Mouse (Mus musculus) limb, embryonic 14.5 days (tissue): ENCODE data around the gene Gif. TPM values are rescaled to one million over a fixed set of nuclear protein-coding genes. Genes with fewer than 3 reads are reported as not detected.

Experiments
- ATAC-seq: fragments of 200-750 bp; cut with Nextera tagmentation; 2 replicates; pipeline ENCODE4 v1.8.0; 2017; ENCODE audit warnings: low read depth, moderate number of reproducible peaks, moderate TSS enrichment; ENCODE audit not compliant: low FRiP score
- DNase-seq: peaks from one replicate; pipeline ENCODE4 v3.0.0-alpha.2; 2015; ENCODE audit warnings: low spot score
- H3K27ac ChIP-seq: fragments of 300-500 bp; sonication (generic); replicated peaks from 2 replicates; pipeline ENCODE4 v1.5.1; 2014; ENCODE audit warnings: low read depth, mild to moderate bottlenecking, low read length, moderate library complexity, mixed read lengths
- H3K27me3 ChIP-seq: fragments of 300-500 bp; sonication (generic); 2 replicates; pipeline ENCODE4 v1.6.1; 2014; ENCODE audit warnings: low read length, mixed read lengths; ENCODE audit not compliant: control insufficient read depth, insufficient read depth
- H3K36me3 ChIP-seq: fragments of 300-500 bp; sonication (generic); 2 replicates; pipeline ENCODE4 v1.6.1; 2014; ENCODE audit warnings: mild to moderate bottlenecking, low read length, moderate library complexity, mixed read lengths; ENCODE audit not compliant: control insufficient read depth, insufficient read depth
- H3K4me1 ChIP-seq: fragments of 300-500 bp; sonication (generic); 2 replicates; pipeline ENCODE4 v1.6.1; 2014; ENCODE audit warnings: antibody characterized with exemption, low read length, mixed read lengths; ENCODE audit not compliant: control insufficient read depth, insufficient read depth
- H3K4me2 ChIP-seq: fragments of 300-500 bp; sonication (generic); replicated peaks from 2 replicates; pipeline ENCODE4 v1.6.1; 2014; ENCODE audit warnings: low read depth, mild to moderate bottlenecking, low read length, moderate library complexity; ENCODE audit not compliant: severe bottlenecking
- H3K4me3 ChIP-seq: fragments of 300-500 bp; sonication (generic); replicated peaks from 2 replicates; pipeline ENCODE4 v1.5.1; 2014; ENCODE audit warnings: low read length
- H3K9ac ChIP-seq: fragments of 300-500 bp; sonication (generic); 2 replicates; pipeline ENCODE4 v1.6.1; 2014; ENCODE audit warnings: mild to moderate bottlenecking, low read depth, low read length, moderate library complexity; ENCODE audit not compliant: severe bottlenecking
- H3K9me3 ChIP-seq: fragments of 300-500 bp; sonication (generic); 2 replicates; pipeline ENCODE4 v1.6.1; 2016; ENCODE audit warnings: low read length; ENCODE audit not compliant: control insufficient read depth
- POLR2A ChIP-seq: fragments of 200-500 bp; IDR thresholded peaks from 2 replicates; pipeline ENCODE4 v1.8.0; 2012; ENCODE audit warnings: inconsistent platforms, mild to moderate bottlenecking, moderate library complexity, borderline replicate concordance; ENCODE audit not compliant: insufficient read depth, insufficient read length; ENCODE audit errors: extremely low read depth
- WGBS: fragments of 180-500 bp; shearing (Covaris S2); extraction: QIAGEN DNeasy Blood & Tissue Kit; methylation state at CpG from one replicate; pipeline ENCODE4 v1.1.7; 2014; 5-methylcytosine and 5-hydroxymethylcytosine counted together
- polyA plus RNA-seq, 2 experiments: library from polyadenylated mRNA; depleted of rRNA in 1 of 2; stranded (reverse) in 1 of 2; unstranded in 1 of 2; fragments of >200 nt; fragmentation: Nextera tagmentation in 1 of 2; extraction: Ambion mirVana in 1 of 2; gene quantifications; 2 replicates each; pipeline versions ENCODE4 v1.2.1 to v1.2.3; 2012 to 2014

The Gif gene
- polyA plus RNA-seq, 2 experiments: not detected

DNA sequence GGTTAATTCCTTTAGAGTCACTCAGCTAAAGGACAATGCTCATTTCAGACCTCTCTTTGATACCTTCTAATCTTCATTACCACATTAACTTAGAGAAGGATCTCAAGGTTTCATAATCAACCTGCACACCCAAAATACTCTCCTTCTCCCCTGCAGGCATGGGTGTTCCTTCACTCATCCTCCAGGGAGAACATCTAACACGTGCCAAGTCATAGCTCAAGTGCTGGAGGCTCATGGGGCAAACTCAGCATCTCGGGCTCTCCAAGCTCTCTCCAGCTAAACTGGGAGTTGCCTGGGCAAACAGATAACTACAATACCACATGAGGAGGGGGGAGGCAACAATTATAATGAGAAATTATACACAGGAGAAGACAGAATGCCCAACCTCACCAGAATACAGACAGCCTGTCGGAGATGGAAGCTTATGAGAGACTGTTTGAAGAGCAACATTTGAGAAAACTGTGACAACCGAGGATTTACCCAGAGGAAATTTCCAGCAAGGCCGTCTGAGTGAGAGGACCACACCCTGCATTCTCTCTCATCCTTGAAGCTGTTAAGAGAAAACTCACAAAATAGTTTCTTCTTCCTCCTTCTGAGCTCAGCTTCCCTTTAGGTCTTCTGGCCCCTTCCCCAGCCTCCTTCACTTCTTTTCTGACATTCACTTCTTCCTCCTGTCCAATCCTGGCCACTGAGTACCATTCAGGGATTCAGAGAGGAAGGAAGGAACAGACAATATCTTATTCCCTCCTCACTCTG lies 62.8 kb downstream of the Gif start:
- H3K9ac ChIP-seq: no peak overlapping the region
- DNase-seq: no peak
- no peak overlapping the region for H3K4me2 ChIP-seq
- no peak overlapping the region for H3K27ac ChIP-seq
- H3K9me3 ChIP-seq: no peaks in the 10 kb centered on the region
- TF ChIP-seq POLR2A: no peak
- H3K4me3 ChIP-seq: no peak overlapping the region
- 72% methylated on average over 5 of the region's 5 CpGs for WGBS
- 0 out of 2 replicates have a peak, but pooled peaks cover 3% of the 10 kb centered on the region for H3K27me3 ChIP-seq
- H3K4me1 ChIP-seq: no peaks in the 10 kb centered on the region
- no peak for ATAC-seq
- H3K36me3 ChIP-seq: no peaks in the 10 kb centered on the region

DNA sequence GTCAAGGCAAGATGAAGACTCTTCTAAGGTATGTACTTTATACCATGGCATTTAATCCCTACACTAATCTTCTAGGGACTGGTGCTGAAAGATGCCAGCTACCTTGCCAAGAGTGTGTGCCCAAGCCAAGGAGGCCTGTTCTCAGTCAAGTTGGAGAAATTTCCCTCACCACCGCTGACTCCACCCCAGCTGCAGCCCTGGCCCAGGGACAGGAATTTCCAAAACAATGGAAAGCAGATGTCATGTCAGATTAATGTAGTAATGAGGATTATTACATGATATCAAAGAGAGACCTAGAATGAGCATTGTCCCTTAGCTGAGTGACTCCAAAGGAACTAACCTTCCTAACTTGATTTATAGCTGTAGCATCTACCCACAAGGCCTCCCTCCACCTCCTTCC lies 63.5 kb downstream of the Gif start:
- H3K4me1 ChIP-seq: no peaks in the 10 kb centered on the region
- H3K36me3 ChIP-seq: no peaks in the 10 kb centered on the region
- H3K4me3 ChIP-seq: no peak overlapping the region
- no peaks in the 10 kb centered on the region for H3K9me3 ChIP-seq
- no peak for DNase-seq
- 0 out of 2 replicates have a peak, but pooled peaks cover 5% of the 10 kb centered on the region for H3K27me3 ChIP-seq
- 64% methylated on average over 1 of the region's 1 CpGs for WGBS
- no peak overlapping the region for H3K27ac ChIP-seq
- H3K9ac ChIP-seq: no peak overlapping the region
- no peak for ATAC-seq
- no peak for TF ChIP-seq POLR2A
- no peak overlapping the region for H3K4me2 ChIP-seq

DNA sequence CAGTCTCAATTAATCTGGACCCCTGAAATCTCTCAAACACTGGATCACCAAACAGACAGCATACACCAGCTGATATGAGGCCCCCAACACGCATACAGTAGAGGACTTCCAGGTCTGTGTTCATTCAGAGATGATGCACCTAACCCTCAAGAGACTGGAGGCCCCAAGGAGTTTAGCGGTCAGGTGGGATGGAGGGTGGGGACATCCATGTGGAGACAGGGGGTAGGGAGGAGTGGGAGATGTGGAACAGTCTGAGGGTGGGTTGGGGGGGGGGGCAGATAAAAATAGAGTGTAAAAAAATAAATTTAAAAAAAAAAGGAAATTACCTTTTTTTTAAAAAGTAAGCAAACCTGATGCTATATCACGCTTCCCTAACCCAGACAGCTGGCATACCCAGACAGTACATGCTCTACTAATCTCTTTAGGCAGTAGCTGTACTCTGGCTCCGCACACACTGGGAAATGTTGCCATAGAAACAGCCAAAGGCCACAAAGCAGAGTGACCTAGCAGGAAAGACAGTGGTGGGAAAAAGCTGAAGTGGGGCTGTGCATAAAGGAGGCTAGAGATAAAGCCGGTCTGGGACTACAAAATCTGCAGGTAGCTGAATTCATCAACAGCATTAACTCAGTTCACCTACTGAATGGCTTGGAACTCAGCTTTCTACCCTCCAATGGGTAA lies 64.5 kb downstream of the Gif start:
- no peak overlapping the region for H3K4me2 ChIP-seq
- H3K27ac ChIP-seq: no peak overlapping the region
- peaks cover 13% of the 10 kb centered on the region; the same call in 1 of the 2 replicates for H3K27me3 ChIP-seq
- no peaks in the 10 kb centered on the region for H3K36me3 ChIP-seq
- H3K9ac ChIP-seq: no peak overlapping the region
- no peak for DNase-seq
- H3K9me3 ChIP-seq: no peaks in the 10 kb centered on the region
- WGBS: 72% methylated on average over 5 of the region's 5 CpGs
- TF ChIP-seq POLR2A: no peak
- ATAC-seq: no peak
- H3K4me3 ChIP-seq: no peak overlapping the region
- H3K4me1 ChIP-seq: no peaks in the 10 kb centered on the region

Other genes starting within 250 kb of the Gif start
- gene Ms4a6b, start 231.0 kb upstream of the Gif start, polyA plus RNA-seq (2012; rRNA removed): 6.0 and 6.9 TPM in 2 replicates
- 9.4 and 10.0 TPM in 2 replicates for gene Ms4a6b, start 231.0 kb upstream of the Gif start, polyA plus RNA-seq (2014; fragmentation: Nextera tagmentation; extraction: Ambion mirVana)
- gene Ms4a4d, start 210.8 kb upstream of the Gif start, polyA plus RNA-seq (2012; rRNA removed): 0.83 and 0.97 TPM in 2 replicates
- gene Ms4a4d, start 210.8 kb upstream of the Gif start, polyA plus RNA-seq (2014; fragmentation: Nextera tagmentation; extraction: Ambion mirVana): 2.1 and 2.2 TPM in 2 replicates
- 5.3 and 5.4 TPM in 2 replicates for gene Ms4a6d, start 142.7 kb upstream of the Gif start, polyA plus RNA-seq (2012; rRNA removed)
- gene Ms4a6d, start 142.7 kb upstream of the Gif start, polyA plus RNA-seq (2014; fragmentation: Nextera tagmentation; extraction: Ambion mirVana): 7.4 TPM in 2 replicates
- gene Ms4a2, start 123.8 kb upstream of the Gif start, polyA plus RNA-seq (2012; rRNA removed): 0.99 and 1.5 TPM in 2 replicates
- 1.8 and 1.9 TPM in 2 replicates for gene Ms4a2, start 123.8 kb upstream of the Gif start, polyA plus RNA-seq (2014; fragmentation: Nextera tagmentation; extraction: Ambion mirVana)
- 0.13 TPM in 1 of 2 replicates, not detected in the other for gene Ms4a3, start 106.7 kb upstream of the Gif start, polyA plus RNA-seq (2012; rRNA removed)
- gene Ms4a3, start 106.7 kb upstream of the Gif start, polyA plus RNA-seq (2014; fragmentation: Nextera tagmentation; extraction: Ambion mirVana): 0.39 TPM in 1 of 2 replicates, not detected in the other
- not detected in 2 replicates for gene Oosp2, start 87.0 kb upstream of the Gif start, polyA plus RNA-seq (2012; rRNA removed)
- not detected in 2 replicates for gene Oosp2, start 87.0 kb upstream of the Gif start, polyA plus RNA-seq (2014; fragmentation: Nextera tagmentation; extraction: Ambion mirVana)
- not detected in 2 replicates for gene Oosp1, start 56.4 kb upstream of the Gif start, polyA plus RNA-seq (2012; rRNA removed)
- gene Oosp1, start 56.4 kb upstream of the Gif start, polyA plus RNA-seq (2014; fragmentation: Nextera tagmentation; extraction: Ambion mirVana): not detected in 2 replicates
- not detected in 2 replicates for gene Oosp3, start 50.5 kb upstream of the Gif start, polyA plus RNA-seq (2012; rRNA removed)
- gene Oosp3, start 50.5 kb upstream of the Gif start, polyA plus RNA-seq (2014; fragmentation: Nextera tagmentation; extraction: Ambion mirVana): not detected in 2 replicates
- gene Mrpl16, start 22.8 kb downstream of the Gif start, polyA plus RNA-seq (2012; rRNA removed): 19.0 and 30.3 TPM in 2 replicates
- gene Mrpl16, start 22.8 kb downstream of the Gif start, polyA plus RNA-seq (2014; fragmentation: Nextera tagmentation; extraction: Ambion mirVana): 49.4 and 50.7 TPM in 2 replicates
- gene Stx3, start 71.8 kb downstream of the Gif start, polyA plus RNA-seq (2012; rRNA removed): 3.9 and 5.2 TPM in 2 replicates
- gene Stx3, start 71.8 kb downstream of the Gif start, polyA plus RNA-seq (2014; fragmentation: Nextera tagmentation; extraction: Ambion mirVana): 6.7 and 7.9 TPM in 2 replicates
- gene Olfr1417, start 91.7 kb downstream of the Gif start, polyA plus RNA-seq (2012; rRNA removed): not detected in 2 replicates
- not detected in 2 replicates for gene Olfr1417, start 91.7 kb downstream of the Gif start, polyA plus RNA-seq (2014; fragmentation: Nextera tagmentation; extraction: Ambion mirVana)
- not detected in 2 replicates for gene Olfr1418, start 113.5 kb downstream of the Gif start, polyA plus RNA-seq (2012; rRNA removed)
- not detected in 2 replicates for gene Olfr1418, start 113.5 kb downstream of the Gif start, polyA plus RNA-seq (2014; fragmentation: Nextera tagmentation; extraction: Ambion mirVana)
- 0.06 TPM in 1 of 2 replicates, not detected in the other for gene Olfr1419, start 127.6 kb downstream of the Gif start, polyA plus RNA-seq (2012; rRNA removed)
- gene Olfr1419, start 127.6 kb downstream of the Gif start, polyA plus RNA-seq (2014; fragmentation: Nextera tagmentation; extraction: Ambion mirVana): not detected in 2 replicates
- not detected in 2 replicates for gene Olfr1420, start 139.0 kb downstream of the Gif start, polyA plus RNA-seq (2012; rRNA removed)
- not detected in 2 replicates for gene Olfr1420, start 139.0 kb downstream of the Gif start, polyA plus RNA-seq (2014; fragmentation: Nextera tagmentation; extraction: Ambion mirVana)
- gene Patl1, start 164.8 kb downstream of the Gif start, polyA plus RNA-seq (2012; rRNA removed): 38.5 and 45.1 TPM in 2 replicates
- gene Patl1, start 164.8 kb downstream of the Gif start, polyA plus RNA-seq (2014; fragmentation: Nextera tagmentation; extraction: Ambion mirVana): 18.9 and 19.6 TPM in 2 replicates
- gene Osbp, start 218.4 kb downstream of the Gif start, polyA plus RNA-seq (2012; rRNA removed): 33.4 and 37.5 TPM in 2 replicates
- 10.9 and 11.7 TPM in 2 replicates for gene Osbp, start 218.4 kb downstream of the Gif start, polyA plus RNA-seq (2014; fragmentation: Nextera tagmentation; extraction: Ambion mirVana)